Mouse (Mus musculus): ENCODE measurements around the gene Arl13a.
A peak's percentile ranks its signal among the peaks of the same experiment; 100 is the strongest.
"Not testable (repeated sequence)": the region's sequence is repeated elsewhere in the genome, so short reads cannot be mapped to it uniquely, and the experiment has no call there.

Arl13a gene

GRCm38 (mm10) chrX:134187201-134187600, at the start of gene Arl13a:
Gene Arl13a (plus strand): TSS chrX:134187501.
- not testable (repeated sequence) for DNase-seq (ENCODE audit: low spot score in 2 of 2)

- no peak for DNase-seq (ENCODE audit: low spot score in 2 of 2)
These were observed 47.3 kb upstream of the Arl13a start for GRCm38 (mm10) chrX:134140024-134140423.

GRCm38 (mm10) chrX:134141551-134141950, 45.8 kb upstream of the Arl13a start:
- DNase-seq (ENCODE audit: low spot score in 2 of 2), result no peak

GRCm38 (mm10) chrX:134141986-134142385, 45.3 kb upstream of the Arl13a start:
- no peak for DNase-seq (ENCODE audit: low spot score in 2 of 2)

- DNase-seq (ENCODE audit: low spot score in 2 of 2), result no peak
These were observed 29.1 kb upstream of the Arl13a start for GRCm38 (mm10) chrX:134158151-134158550.

GRCm38 (mm10) chrX:134160442-134160841, 26.9 kb upstream of the Arl13a start:
- DNase-seq (ENCODE audit: low spot score in 2 of 2), result no peak

- DNase-seq (ENCODE audit: low spot score in 2 of 2), result no peak
These were observed 25.1 kb upstream of the Arl13a start, which contains the start of gene Xkrx for GRCm38 (mm10) chrX:134162043-134162720. Gene Xkrx (minus strand): TSS chrX:134162076.

GRCm38 (mm10) chrX:134162826-134163225, 24.5 kb upstream of the Arl13a start:
- peak in 1 of 2 experiments; percentile 11 for DNase-seq (ENCODE audit: low spot score in 2 of 2)

GRCm38 (mm10) chrX:134163484-134163883, 23.8 kb upstream of the Arl13a start:
- no peak for DNase-seq (ENCODE audit: low spot score in 2 of 2)

GRCm38 (mm10) chrX:134170584-134170983, 16.7 kb upstream of the Arl13a start:
- no peak for DNase-seq (ENCODE audit: low spot score in 2 of 2)

- DNase-seq (ENCODE audit: low spot score in 2 of 2), result no peak
These were observed 12.6 kb upstream of the Arl13a start for GRCm38 (mm10) chrX:134174699-134175098.

- DNase-seq (ENCODE audit: low spot score in 2 of 2), result no peak
These were observed 21.2 kb downstream of the Arl13a start for GRCm38 (mm10) chrX:134208491-134208890.

GRCm38 (mm10) chrX:134211151-134211642, 23.9 kb downstream of the Arl13a start:
- no peak for DNase-seq (ENCODE audit: low spot score in 2 of 2)

- no peak for DNase-seq (ENCODE audit: low spot score in 2 of 2)
These were observed 30.9 kb downstream of the Arl13a start for GRCm38 (mm10) chrX:134218161-134218560.

- DNase-seq (ENCODE audit: low spot score in 2 of 2), result no peak
These were observed 33.3 kb downstream of the Arl13a start for GRCm38 (mm10) chrX:134220618-134221017.

- no peak for DNase-seq (ENCODE audit: low spot score in 2 of 2)
These were observed 34.6 kb downstream of the Arl13a start, which contains the start of gene Nox1 for GRCm38 (mm10) chrX:134221856-134222255. Gene Nox1 (minus strand): TSS chrX:134221956.

GRCm38 (mm10) chrX:134233048-134233447, 45.7 kb downstream of the Arl13a start:
- DNase-seq (ENCODE audit: low spot score in 2 of 2), result no peak

- DNase-seq (ENCODE audit: low spot score in 2 of 2), result no peak
These were observed 51.0 kb downstream of the Arl13a start for GRCm38 (mm10) chrX:134238266-134238665.

- DNase-seq (ENCODE audit: low spot score in 2 of 2), result no peak
These were observed 58.6 kb downstream of the Arl13a start for GRCm38 (mm10) chrX:134245946-134246345.

- no peak for DNase-seq (ENCODE audit: low spot score in 2 of 2)
These were observed 60.9 kb downstream of the Arl13a start for GRCm38 (mm10) chrX:134248202-134248601.
